Mouse (Mus musculus) liver, adult 2 months (tissue): ENCODE measurements around the gene Adamts20. TPM values are rescaled to one million over a fixed set of nuclear protein-coding genes. Genes with fewer than 3 reads are reported as not detected.

Source experiments
- DNase-seq: peaks from one replicate; pipeline ENCODE4 v3.0.0-alpha.2; 2011; ENCODE audit warnings: low read depth, low spot score; ENCODE audit errors: extremely low read depth
- H3K27ac ChIP-seq: fragments of 200-500 bp; replicated peaks from 2 replicates; pipeline ENCODE4 v1.5.1; 2012; ENCODE audit warnings: low read depth, mild to moderate bottlenecking, control low read depth, inconsistent platforms, low read length; ENCODE audit not compliant: insufficient read depth
- H3K27me3 ChIP-seq: fragments of 200-500 bp; 2 replicates; pipeline ENCODE4 v1.6.1; 2012; ENCODE audit warnings: mild to moderate bottlenecking, moderate library complexity, low read length, inconsistent platforms; ENCODE audit not compliant: control insufficient read depth, insufficient read depth
- H3K36me3 ChIP-seq: fragments of 200-500 bp; 2 replicates; pipeline ENCODE4 v1.6.1; 2012; ENCODE audit warnings: low read length, inconsistent platforms; ENCODE audit not compliant: control insufficient read depth, insufficient read depth
- H3K4me1 ChIP-seq: fragments of 200-500 bp; 2 replicates; pipeline ENCODE4 v1.6.1; 2011; ENCODE audit warnings: low read length; ENCODE audit not compliant: control insufficient read depth, insufficient read depth
- H3K4me3 ChIP-seq: fragments of 200-500 bp; 2 replicates; pipeline ENCODE4 v1.5.1; 2011; ENCODE audit warnings: low read depth, mild to moderate bottlenecking, control low read depth, low read length, moderate library complexity; ENCODE audit not compliant: insufficient read depth
- H3K79me2 ChIP-seq: fragments of 200-500 bp; 2 replicates; pipeline ENCODE4 v1.6.1; 2012; ENCODE audit warnings: inconsistent platforms, mild to moderate bottlenecking, low read length, moderate library complexity; ENCODE audit not compliant: control insufficient read depth, insufficient read depth
- H3K9ac ChIP-seq: fragments of 200-500 bp; 2 replicates; pipeline ENCODE4 v1.6.1; 2012; ENCODE audit warnings: low read depth, mild to moderate bottlenecking, control low read depth, inconsistent platforms, low read length
- CTCF ChIP-seq: fragments of 200-500 bp; IDR thresholded peaks from 2 replicates; pipeline ENCODE4 v1.5.1; 2011; ENCODE audit warnings: low read depth, low read length, control low read depth
- POLR2A ChIP-seq: fragments of 200-500 bp; IDR thresholded peaks from 2 replicates; pipeline ENCODE4 v1.6.1; 2011; ENCODE audit warnings: low read length, control low read depth; ENCODE audit not compliant: insufficient read depth; ENCODE audit errors: extremely low read depth
- WGBS: fragments of 180-500 bp; shearing (Covaris S2); methylation state at CpG from one replicate; pipeline ENCODE4 v1.1.7; 2018; 5-methylcytosine and 5-hydroxymethylcytosine counted together
- polyA plus RNA-seq: library from polyadenylated mRNA; depleted of rRNA; stranded (reverse); fragments of >200 nt; gene quantifications from 2 replicates; pipeline ENCODE4 v1.2.3, GENCODE M21; 2012
- total RNA-seq: library from RNA; depleted of rRNA; stranded (reverse); fragments of >200 nt; gene quantifications from 2 replicates; pipeline ENCODE4 v1.2.3, GENCODE M21; 2014

The Adamts20 gene
- total and polyA plus RNA-seq, 2 experiments = not detected

- Histone ChIP-seq H3K27me3 (no peaks in the 10 kb centered on the region), H3K4me1 (no peaks in the 10 kb centered on the region), H3K36me3 (no peaks in the 10 kb centered on the region), H3K4me3 (no peak overlapping the region), H3K79me2 (no peaks in the 10 kb centered on the region), H3K27ac (no peak overlapping the region), H3K9ac (no peak overlapping the region)
- TF ChIP-seq POLR2A (no peak), CTCF (no peak)
- 84% methylated on average over 13 of the region's 13 CpGs for WGBS
- no peak for DNase-seq
Observed at GRCm38 (mm10) chr15:94325509-94326181, 139.6 kb downstream of the Adamts20 start.

- no peak overlapping the region for H3K4me3 ChIP-seq
- H3K27me3 ChIP-seq = no peaks in the 10 kb centered on the region
- DNase-seq = no peak
- TF ChIP-seq CTCF (no peak), POLR2A (no peak)
- no peaks in the 10 kb centered on the region for H3K36me3 ChIP-seq
- H3K27ac ChIP-seq = no peak overlapping the region
- no peak overlapping the region for H3K9ac ChIP-seq
- 86% methylated on average over 3 of the region's 3 CpGs for WGBS
- H3K79me2 ChIP-seq = no peaks in the 10 kb centered on the region
- no peaks in the 10 kb centered on the region for H3K4me1 ChIP-seq
Observed at GRCm38 (mm10) chr15:94316171-94316570, 149.0 kb downstream of the Adamts20 start.

GRCm38 (mm10) chr15:94309689-94310088 is 155.5 kb downstream of the Adamts20 start:
- no peaks in the 10 kb centered on the region for H3K79me2 ChIP-seq
- H3K4me3 ChIP-seq = no peak overlapping the region
- no peaks in the 10 kb centered on the region for H3K27me3 ChIP-seq
- H3K9ac ChIP-seq = no peak overlapping the region
- H3K36me3 ChIP-seq = no peaks in the 10 kb centered on the region
- whole genome bisulfite sequencing = 92% methylated on average over 7 of the region's 7 CpGs
- TF ChIP-seq CTCF = no peak
- TF ChIP-seq POLR2A = no peak
- H3K27ac ChIP-seq = no peak overlapping the region
- H3K4me1 ChIP-seq = no peaks in the 10 kb centered on the region
- no peak for DNase-seq

GRCm38 (mm10) chr15:94307888-94308287 is 157.3 kb downstream of the Adamts20 start:
- Histone ChIP-seq H3K4me1 (no peaks in the 10 kb centered on the region), H3K27me3 (no peaks in the 10 kb centered on the region), H3K36me3 (no peaks in the 10 kb centered on the region), H3K79me2 (no peaks in the 10 kb centered on the region), H3K27ac (no peak overlapping the region), H3K9ac (no peak overlapping the region), H3K4me3 (no peak overlapping the region)
- TF ChIP-seq CTCF (no peak), POLR2A (no peak)
- WGBS = 77% methylated on average over 9 of the region's 9 CpGs
- no peak for DNase-seq

GRCm38 (mm10) chr15:94303151-94303550 is 162.1 kb downstream of the Adamts20 start:
- TF ChIP-seq CTCF (no peak), POLR2A (no peak)
- H3K79me2 ChIP-seq = no peaks in the 10 kb centered on the region
- no peaks in the 10 kb centered on the region for H3K27me3 ChIP-seq
- H3K9ac ChIP-seq = no peak overlapping the region
- WGBS = 84% methylated on average over 3 of the region's 3 CpGs
- DNase-seq = no peak
- H3K36me3 ChIP-seq = no peaks in the 10 kb centered on the region
- no peaks in the 10 kb centered on the region for H3K4me1 ChIP-seq
- no peak overlapping the region for H3K4me3 ChIP-seq
- H3K27ac ChIP-seq = no peak overlapping the region

GRCm38 (mm10) chr15:94294084-94294483 is 171.1 kb downstream of the Adamts20 start:
- 84% methylated on average over 4 of the region's 4 CpGs for WGBS
- H3K4me3 ChIP-seq = no peak overlapping the region
- H3K36me3 ChIP-seq = no peaks in the 10 kb centered on the region
- no peaks in the 10 kb centered on the region for H3K79me2 ChIP-seq
- TF ChIP-seq POLR2A (no peak), CTCF (no peak)
- H3K9ac ChIP-seq = no peak overlapping the region
- no peaks in the 10 kb centered on the region for H3K27me3 ChIP-seq
- no peak overlapping the region for H3K27ac ChIP-seq
- DNase-seq = no peak
- no peaks in the 10 kb centered on the region for H3K4me1 ChIP-seq
